Mouse (Mus musculus) 3T3-L1 (cell line): ENCODE data around the gene Slc11a2.

Experiments used
- DNase-seq: peaks from one replicate; pipeline ENCODE4 v3.0.0-alpha.2; 2015; ENCODE audit warnings: low read depth, low spot score

Slc11a2 gene

GRCm38 (mm10) chr15:100424396-100425122, at the start of gene Slc11a2:
Gene Slc11a2, minus strand, starts transcription at chr15:100425072.
- no peak for DNase-seq

GRCm38 (mm10) chr15:100473926-100474503, 49.1 kb upstream of the Slc11a2 start:
- no peak for DNase-seq

GRCm38 (mm10) chr15:100470037-100470436, 45.2 kb upstream of the Slc11a2 start:
- DNase-seq = no peak

GRCm38 (mm10) chr15:100469189-100469545, 44.3 kb upstream of the Slc11a2 start:
- DNase-seq = no peak

- peak; percentile 63 for DNase-seq
Observed at GRCm38 (mm10) chr15:100468295-100469188, 43.7 kb upstream of the Slc11a2 start, which contains the start of gene Letmd1. Gene Letmd1, plus strand, starts transcription at chr15:100469023.

GRCm38 (mm10) chr15:100467738-100468137, 42.9 kb upstream of the Slc11a2 start:
- no peak for DNase-seq

GRCm38 (mm10) chr15:100465432-100465831, 40.6 kb upstream of the Slc11a2 start:
- peak; percentile 40 for DNase-seq

- peak; percentile 86 for DNase-seq
Observed at GRCm38 (mm10) chr15:100463712-100464111, 38.8 kb upstream of the Slc11a2 start.

- peak; percentile 7 for DNase-seq
Observed at GRCm38 (mm10) chr15:100462086-100462485, 37.2 kb upstream of the Slc11a2 start.

- DNase-seq = peak; percentile 64
Observed at GRCm38 (mm10) chr15:100461646-100462045, 36.8 kb upstream of the Slc11a2 start.

GRCm38 (mm10) chr15:100460942-100461341, 36.1 kb upstream of the Slc11a2 start:
- DNase-seq = no peak

GRCm38 (mm10) chr15:100458055-100458454, 33.2 kb upstream of the Slc11a2 start:
- DNase-seq = peak; percentile 82

GRCm38 (mm10) chr15:100457340-100457739, 32.5 kb upstream of the Slc11a2 start:
- DNase-seq = peak; percentile 90

- DNase-seq = no peak
Observed at GRCm38 (mm10) chr15:100456356-100456991, 31.6 kb upstream of the Slc11a2 start.

GRCm38 (mm10) chr15:100452486-100452885, 27.6 kb upstream of the Slc11a2 start:
- DNase-seq = no peak

- peak; percentile 59 for DNase-seq
Observed at GRCm38 (mm10) chr15:100451245-100451644, 26.4 kb upstream of the Slc11a2 start.

- DNase-seq = no peak
Observed at GRCm38 (mm10) chr15:100449495-100449894, 24.6 kb upstream of the Slc11a2 start.

- DNase-seq = peak; percentile 28
Observed at GRCm38 (mm10) chr15:100448572-100448971, 23.7 kb upstream of the Slc11a2 start.

- DNase-seq = no peak
Observed at GRCm38 (mm10) chr15:100446887-100447286, 22.0 kb upstream of the Slc11a2 start.

- peak; percentile 96 for DNase-seq
Observed at GRCm38 (mm10) chr15:100443126-100443922, 18.5 kb upstream of the Slc11a2 start.

- DNase-seq = no peak
Observed at GRCm38 (mm10) chr15:100436518-100436917, 11.6 kb upstream of the Slc11a2 start.
